In the genomic region with DNA sequence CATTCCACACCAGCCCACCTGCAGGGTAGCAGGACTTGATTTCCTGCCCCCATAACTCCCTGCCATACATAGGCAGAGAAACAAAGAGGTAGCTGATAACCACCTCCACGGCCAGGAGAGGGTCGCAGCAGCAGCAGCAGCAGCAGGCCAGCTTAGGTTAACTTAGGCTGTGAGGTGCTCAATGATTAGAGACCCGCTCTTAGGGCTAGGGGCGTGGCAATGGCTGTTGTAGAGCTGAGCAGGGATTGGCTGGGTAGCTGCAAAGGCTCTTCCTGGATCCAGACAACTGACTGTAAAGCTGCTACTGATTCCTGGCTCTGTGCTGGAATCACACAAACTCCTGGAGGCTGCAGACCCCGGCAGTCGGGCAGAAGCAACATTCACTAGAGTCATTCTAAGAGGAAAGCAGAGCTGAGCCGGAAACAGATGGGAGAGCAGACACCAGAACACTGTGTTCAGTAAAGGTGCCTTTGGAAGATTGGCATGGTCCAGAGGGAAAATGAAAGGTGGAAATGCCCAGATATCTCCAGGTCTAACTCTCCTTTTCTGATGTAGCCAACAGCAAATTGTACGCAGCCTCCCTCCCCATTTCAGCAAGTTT, we compare ENCODE assay signal across 8 mouse cellular contexts. TPM values are rescaled to one million over a fixed set of nuclear protein-coding genes. Genes with fewer than 3 reads are reported as not detected.
A peak's percentile ranks its signal among the peaks of the same experiment; 100 is the strongest.
DNase-seq lines count a peak whose midpoint lies in the region; ATAC-seq and TF ChIP-seq lines count a peak whose summit lies in the region.

No protein-coding gene starts in this region.

- 0 out of 2 replicates have a peak overlapping the region, but pooled peaks have one; percentile 31 for H3K9ac ChIP-seq in lung, embryonic 16.5 days (ENCODE audit: low read length)
- H3K9ac ChIP-seq in neural tube, embryonic 12.5 days: 0 out of 2 replicates have a peak overlapping the region, but pooled peaks have one; percentile 13

- no peaks in the 10 kb centered on the region for H3K9me3 ChIP-seq in lung, embryonic 16.5 days (ENCODE audit: control insufficient read depth, low read length)
- H3K9me3 ChIP-seq in neural tube, embryonic 12.5 days: no peaks in the 10 kb centered on the region

- no peak for TF ChIP-seq CTCF in cerebellum, adult 2 months (IDR thresholded peaks at IDR 0.05; ENCODE audit: borderline replicate concordance, insufficient read depth, low read depth, low read length)
- TF ChIP-seq CTCF in lung, adult 2 months (IDR thresholded peaks at IDR 0.05; ENCODE audit: insufficient read depth, low read length): no peak

- no peaks in the 10 kb centered on the region for H3K27me3 ChIP-seq in cerebellum, adult 2 months (ENCODE audit: control insufficient read depth, insufficient read depth, low read length)
- H3K27me3 ChIP-seq in lung, embryonic 16.5 days (ENCODE audit: control insufficient read depth, insufficient read depth, low read depth, low read length): no peaks in the 10 kb centered on the region
- H3K27me3 ChIP-seq in neural tube, embryonic 12.5 days (replicated peaks): no peaks in the 10 kb centered on the region

- no peak overlapping the region for H3K4me3 ChIP-seq in cerebellum, adult 2 months (replicated peaks; ENCODE audit: insufficient read depth, low read depth, low read length)
- H3K4me3 ChIP-seq in lung, embryonic 16.5 days (ENCODE audit: low read length): no peak overlapping the region
- H3K4me3 ChIP-seq in lung, adult 2 months (replicated peaks; ENCODE audit: extremely low read depth, low read depth, low read length): no peak overlapping the region
- H3K4me3 ChIP-seq in neural tube, embryonic 12.5 days: no peak overlapping the region

- DNase-seq in cerebellum, adult 2 months: peak in 1 of 2 experiments; percentile 54
- no peak for DNase-seq in cerebellum, postnatal 36 days
- no peak for DNase-seq in lung, adult 2 months
- peak; percentile 40 for DNase-seq in forelimb bud, embryonic 11.5 days (ENCODE audit: low read depth, low spot score)
- DNase-seq in left cerebral cortex, postnatal 25 days (ENCODE audit: low spot score in 2 of 2): no peak
- no peak for DNase-seq in spleen, adult 12 weeks (ENCODE audit: low spot score)

- no peak for TF ChIP-seq POLR2A in cerebellum, adult 2 months (IDR thresholded peaks at IDR 0.05; ENCODE audit: borderline replicate concordance, insufficient read depth, low read length)
- TF ChIP-seq POLR2A in lung, adult 2 months (IDR thresholded peaks at IDR 0.05; ENCODE audit: borderline replicate concordance, extremely low read depth, low read depth, low read length): no peak

- H3K4me2 ChIP-seq in lung, embryonic 16.5 days (ENCODE audit: low read depth, low read length): no peak overlapping the region
- H3K4me2 ChIP-seq in neural tube, embryonic 12.5 days (replicated peaks): no peak overlapping the region

- 28% methylated on average over 8 of the region's 8 CpGs for WGBS in cerebellum, adult 2 months
- WGBS in lung, embryonic 16.5 days: 15% methylated on average over 8 of the region's 8 CpGs
- 34% methylated on average over 8 of the region's 8 CpGs for WGBS in lung, adult 2 months
- 22% methylated on average over 8 of the region's 8 CpGs for WGBS in neural tube, embryonic 12.5 days

- H3K4me1 ChIP-seq in cerebellum, adult 2 months (ENCODE audit: control insufficient read depth, insufficient read depth, low read length): peaks cover 51% of the 10 kb centered on the region
- peaks cover 30% of the 10 kb centered on the region for H3K4me1 ChIP-seq in lung, embryonic 16.5 days (replicated peaks; ENCODE audit: control insufficient read depth, insufficient read depth, low read length)
- peaks cover 48% of the 10 kb centered on the region for H3K4me1 ChIP-seq in lung, adult 2 months (ENCODE audit: control insufficient read depth, insufficient read depth, low read length)
- peaks cover 49% of the 10 kb centered on the region for H3K4me1 ChIP-seq in neural tube, embryonic 12.5 days

- intact Hi-C loops in left cerebral cortex, postnatal 25 days (cut with DNase I): no loop called here

- ATAC-seq in lung, embryonic 16.5 days (ENCODE audit: low read depth): peak; percentile 71
- ATAC-seq in neural tube, embryonic 12.5 days (ENCODE audit: low FRiP score, low read depth): no peak

- H3K36me3 ChIP-seq in lung, embryonic 16.5 days (ENCODE audit: control insufficient read depth, insufficient read depth, low read length): no peaks in the 10 kb centered on the region
- H3K36me3 ChIP-seq in neural tube, embryonic 12.5 days: no peaks in the 10 kb centered on the region

- peak overlapping the region; percentile 80 for H3K27ac ChIP-seq in cerebellum, adult 2 months (ENCODE audit: insufficient read depth, low read length)
- H3K27ac ChIP-seq in lung, embryonic 16.5 days (ENCODE audit: low read length): peak overlapping the region; percentile 48
- H3K27ac ChIP-seq in neural tube, embryonic 12.5 days: peak overlapping the region; percentile 27; the same call in 1 of the 2 replicates

RNA-seq across cellular contexts. Expression of a gene that starts 39.6 kb away (rescaled TPM):
- 89.8 and 93.9 TPM in 2 replicates for polyA plus RNA-seq in cerebellum, adult 2 months (2012; rRNA removed)
- polyA plus RNA-seq in lung, embryonic 16.5 days (2015; fragmentation: Nextera tagmentation; extraction: Ambion mirVana): 14.1 and 14.4 TPM in 2 replicates
- polyA plus RNA-seq in lung, adult 2 months (2012; rRNA removed): 23.1 and 24.0 TPM in 2 replicates
- polyA plus RNA-seq in neural tube, embryonic 12.5 days (2016; fragmentation: Nextera tagmentation; extraction: Ambion mirVana): 30.0 and 30.8 TPM in 2 replicates
- 10 to 100 TPM; 64.9 to 70.1 TPM for total RNA-seq in left cerebral cortex, postnatal 25 days (2021)

Comparison
In these comparisons a context has a peak if more than half of its experiments do, and no peak if none do; other contexts are left out.
1. H3K27ac ChIP-seq: peak in every context shown above with its lines; median percentile 80 in cerebellum, adult 2 months; 48 in lung, embryonic 16.5 days; 27 in neural tube, embryonic 12.5 days.